Mouse (Mus musculus) mouse trophoblast stem cell (cell line): ENCODE measurements around the gene Rab4a.

Source experiments
- in situ Hi-C, 2 experiments: fragments of 300-500 bp; cut with MseI, MboI; formaldehyde crosslinking; loops; 2 replicates in 1 of 2; 3 replicates in 1 of 2; pipeline ENCODE4 v1.15.1; 2025

Gene Rab4a

GRCm38 (mm10) chr8:123845991-123846390, 40.2 kb downstream of the Rab4a start:
- in situ Hi-C loops: no loop called here

GRCm38 (mm10) chr8:123846509-123846908, 40.7 kb downstream of the Rab4a start:
- in situ Hi-C loops: no loop called here

DNA sequence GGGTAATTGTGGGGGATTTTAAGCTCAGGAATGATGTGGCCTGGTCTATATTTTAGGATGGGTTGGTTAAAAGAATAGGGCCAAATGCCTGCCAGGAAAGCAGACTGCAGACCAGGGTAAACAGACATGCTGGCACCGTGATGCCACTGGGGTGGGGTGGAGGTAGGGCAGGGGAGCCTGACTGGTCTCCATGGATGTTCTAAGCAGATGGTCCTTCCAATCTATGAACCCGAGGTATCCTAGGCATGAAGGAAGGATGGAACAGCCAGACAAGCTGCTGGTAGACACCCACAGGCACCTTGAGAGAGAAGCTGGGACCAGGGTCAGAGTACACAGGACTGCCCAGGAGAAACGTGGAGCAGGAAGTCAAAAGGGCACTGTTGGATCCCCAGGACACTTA, 41.8 kb downstream of the Rab4a start:
- in situ Hi-C loops: no loop called here

- in situ Hi-C loops: no loop called here
Observed at GRCm38 (mm10) chr8:123849352-123849751, 43.6 kb downstream of the Rab4a start.

GRCm38 (mm10) chr8:123851590-123851989, 45.8 kb downstream of the Rab4a start:
- in situ Hi-C loops: no loop called here

DNA sequence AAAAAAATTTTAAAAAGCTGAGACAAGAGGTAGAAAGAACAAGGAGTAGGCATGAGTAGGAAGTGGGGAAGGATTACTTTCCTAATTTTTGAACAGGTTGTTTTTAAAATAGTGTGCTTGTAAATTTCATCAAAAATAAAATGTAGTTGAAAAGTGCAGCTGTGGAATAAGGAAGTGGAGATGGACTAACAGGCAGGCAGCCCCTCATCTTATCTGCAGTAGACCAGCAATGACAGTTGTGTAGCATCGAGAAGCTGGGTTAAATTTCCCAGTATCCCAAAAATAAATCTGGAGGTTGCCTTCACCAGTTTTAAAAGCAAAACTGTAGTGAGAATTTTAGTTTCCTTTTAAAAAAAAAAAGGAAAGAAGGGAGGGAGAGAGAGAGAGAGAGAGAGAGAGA, 48.5 kb downstream of the Rab4a start:
- in situ Hi-C loops: no loop called here

DNA sequence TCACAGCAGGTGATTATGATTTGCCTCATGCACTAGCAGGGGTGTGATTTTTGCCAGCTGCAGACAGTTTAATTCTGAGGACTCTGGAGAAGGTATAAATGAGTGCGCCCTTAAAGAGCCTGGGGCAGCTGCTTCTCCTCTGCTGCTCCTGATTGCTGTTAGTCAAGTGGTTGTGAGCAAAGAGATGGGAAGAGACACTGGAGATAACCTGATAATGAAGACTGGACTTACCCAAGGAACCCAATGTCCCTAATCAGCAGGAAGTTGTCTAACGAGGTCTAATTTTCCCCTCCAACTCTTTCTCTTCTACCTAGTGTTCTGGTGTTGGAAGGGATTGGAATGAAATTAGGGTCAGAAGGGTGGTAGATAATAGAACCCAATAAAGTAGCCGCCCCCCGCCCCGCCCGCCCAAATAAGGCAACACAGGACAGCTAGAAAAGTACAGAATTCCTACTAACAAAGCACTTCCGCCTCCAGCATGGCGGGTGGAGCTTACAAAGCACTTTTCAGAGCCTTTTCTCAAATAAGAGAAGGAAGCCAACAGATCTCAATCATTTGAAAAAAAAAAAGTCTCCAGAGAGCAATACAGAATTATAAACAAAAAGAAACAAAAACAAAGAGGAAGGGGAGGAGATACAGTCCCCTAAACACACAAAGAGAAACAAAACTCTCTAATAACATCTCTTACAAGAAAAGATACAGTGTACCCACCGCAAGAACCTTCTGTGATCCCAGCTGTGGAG, 49.1 kb downstream of the Rab4a start:
- in situ Hi-C loops: no loop called here

- in situ Hi-C loops: no loop called here
Observed at GRCm38 (mm10) chr8:123857361-123857760, 51.6 kb downstream of the Rab4a start.

DNA sequence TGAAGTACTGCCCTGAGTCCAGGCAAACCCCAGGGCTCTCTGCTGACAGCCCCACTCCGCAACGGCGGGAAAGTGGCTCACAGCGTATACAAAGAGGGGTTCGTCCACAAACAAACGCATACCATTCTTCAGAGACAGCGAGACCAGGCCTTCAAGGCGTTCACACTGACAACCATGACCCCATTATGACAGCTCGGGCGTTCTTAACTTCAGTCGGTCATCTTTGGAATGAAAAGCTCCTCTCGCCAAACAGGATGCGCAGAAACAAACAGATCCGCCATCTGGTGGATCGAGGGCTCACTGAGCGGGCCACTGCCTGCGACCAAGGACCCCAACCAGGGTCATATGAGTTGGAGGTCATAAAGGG, 52.8 kb downstream of the Rab4a start:
- in situ Hi-C loops: no loop called here

- in situ Hi-C loops: no loop called here
Observed at GRCm38 (mm10) chr8:123858941-123859647, 53.3 kb downstream of the Rab4a start.

DNA sequence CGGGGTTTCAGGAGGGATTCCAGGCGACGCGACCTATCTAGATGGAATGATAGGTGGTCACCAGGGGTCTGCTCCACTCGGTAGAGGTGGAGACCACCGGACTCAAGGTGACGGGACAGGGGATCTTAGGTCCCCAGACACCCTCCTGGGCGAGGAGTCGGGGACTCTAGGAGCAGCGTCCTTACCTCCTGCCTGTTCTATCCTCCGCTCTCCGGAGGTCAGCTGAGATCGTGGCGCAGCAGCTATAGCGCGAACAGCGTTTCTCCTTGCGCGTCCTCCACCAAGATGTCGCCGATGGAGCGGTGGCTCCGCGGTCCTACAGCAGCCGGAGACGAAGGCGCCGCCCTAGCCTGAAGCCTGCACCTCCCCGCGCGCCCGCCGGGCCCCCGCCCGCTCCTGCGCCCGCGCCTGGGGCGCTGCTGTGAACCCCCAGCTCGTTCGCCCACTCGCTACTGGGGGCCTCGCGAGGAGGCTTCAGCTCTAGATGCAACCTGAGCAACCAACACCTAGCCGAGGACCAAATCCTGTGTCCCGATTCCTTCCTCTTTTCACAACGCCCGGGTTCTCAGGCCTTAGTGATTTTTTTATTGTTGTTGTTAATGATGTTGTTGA, 54.0 kb downstream of the Rab4a start, which contains the start of gene Ccsap:
Ccsap (minus strand) TSS at position 562 of the 612 bp plus-strand sequence.
- in situ Hi-C loops: no loop called here

- in situ Hi-C loops: no loop called here
Observed at GRCm38 (mm10) chr8:123860386-123860785, 54.6 kb downstream of the Rab4a start.

DNA sequence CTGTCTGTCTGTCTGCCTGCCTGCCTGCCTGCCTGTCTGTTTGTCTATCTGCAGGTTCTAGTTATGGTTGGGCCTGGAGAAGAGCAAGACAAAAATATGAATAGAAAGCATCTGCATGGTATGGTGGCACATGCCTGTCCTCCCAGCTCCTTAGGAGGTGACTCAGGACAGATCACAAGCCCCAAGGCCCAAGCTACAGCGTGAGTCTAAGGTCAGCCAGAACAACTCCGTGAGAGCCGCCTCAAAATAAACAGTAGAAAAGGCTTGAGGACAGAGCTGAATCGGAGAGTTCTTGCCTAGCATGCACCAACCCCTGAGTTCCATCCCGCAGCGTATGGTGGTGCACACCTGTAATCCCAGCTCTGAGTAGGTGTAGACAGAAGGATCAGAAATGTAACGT, 60.0 kb downstream of the Rab4a start:
- in situ Hi-C loops: no loop called here

DNA sequence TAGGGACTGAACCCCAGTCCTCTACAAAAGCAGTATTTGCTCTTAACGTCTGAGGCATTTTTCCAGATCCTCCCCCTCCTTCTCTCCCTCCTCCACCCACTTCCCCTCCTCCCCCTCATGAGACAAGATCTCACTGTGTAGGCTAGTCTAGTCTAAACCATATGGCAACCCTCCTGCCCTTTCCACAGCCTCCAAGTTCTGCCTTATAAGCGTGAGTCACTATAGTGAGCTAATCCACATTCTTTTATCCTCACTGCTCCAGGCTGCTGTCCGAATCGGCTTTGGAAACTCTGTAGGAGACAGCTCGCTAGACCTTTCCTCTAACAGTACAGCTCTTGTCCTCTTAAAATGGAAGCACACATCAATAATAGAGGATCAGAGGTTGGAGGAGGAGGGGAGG, 61.2 kb downstream of the Rab4a start:
- in situ Hi-C loops: no loop called here

DNA sequence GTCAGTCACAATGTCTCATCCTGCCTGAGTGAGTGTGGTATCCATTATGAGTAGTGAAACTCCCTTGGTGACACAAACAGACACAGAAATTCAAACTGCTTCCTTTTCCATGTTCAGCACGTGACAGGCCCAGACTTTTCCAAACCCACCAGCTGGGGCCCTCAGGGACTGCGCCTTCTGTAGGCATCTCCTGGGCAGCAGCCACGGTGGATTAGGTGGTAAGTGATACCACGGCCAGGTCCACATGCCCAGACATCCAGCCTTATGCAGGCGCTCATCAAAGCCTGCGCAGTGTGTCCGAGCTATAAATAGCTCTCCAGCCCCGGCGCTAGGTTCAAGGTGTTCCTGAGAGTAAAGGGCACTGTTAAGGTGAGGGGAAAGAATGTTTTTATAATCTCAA, 66.3 kb downstream of the Rab4a start:
- in situ Hi-C loops: no loop called here

DNA sequence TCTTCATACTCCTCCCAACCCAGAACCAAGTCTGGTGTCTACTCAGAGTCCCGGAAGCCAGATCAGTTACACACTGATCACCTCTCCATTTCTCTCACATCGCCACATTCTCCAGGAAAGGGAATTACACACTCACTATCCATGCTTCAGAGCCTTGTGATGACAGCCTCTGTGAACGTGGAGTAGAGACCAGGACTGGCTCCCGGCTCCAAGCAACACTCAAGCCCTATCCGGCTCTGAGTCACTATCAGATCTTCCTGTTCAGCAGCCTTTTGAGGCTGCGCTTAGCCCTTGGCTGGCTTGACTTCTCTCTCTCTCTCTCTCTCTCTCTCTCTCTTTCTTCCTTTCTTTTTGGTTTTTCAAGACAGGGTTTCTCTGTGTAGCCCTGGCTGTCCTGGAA, 67.6 kb downstream of the Rab4a start:
- in situ Hi-C loops: no loop called here

DNA sequence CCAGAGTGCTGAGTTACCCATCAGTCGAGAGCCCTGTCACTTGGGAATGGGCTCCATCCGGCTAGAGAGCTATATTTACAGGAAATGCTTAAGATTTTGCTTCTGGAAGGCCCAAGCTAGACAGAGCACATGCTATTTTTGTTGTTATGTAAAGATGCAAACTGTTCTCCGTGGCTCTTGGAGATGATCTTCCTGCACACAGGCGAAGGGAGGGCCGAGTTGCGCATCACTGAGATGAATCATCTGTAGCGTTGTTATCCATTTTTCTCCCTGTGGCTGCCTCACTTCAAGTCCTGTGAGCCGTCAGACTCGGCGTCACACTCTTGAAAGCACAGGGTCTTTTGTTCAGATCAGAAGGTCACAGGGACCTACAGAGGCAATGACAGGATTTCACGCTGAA, 68.5 kb downstream of the Rab4a start:
- in situ Hi-C loops: no loop called here

DNA sequence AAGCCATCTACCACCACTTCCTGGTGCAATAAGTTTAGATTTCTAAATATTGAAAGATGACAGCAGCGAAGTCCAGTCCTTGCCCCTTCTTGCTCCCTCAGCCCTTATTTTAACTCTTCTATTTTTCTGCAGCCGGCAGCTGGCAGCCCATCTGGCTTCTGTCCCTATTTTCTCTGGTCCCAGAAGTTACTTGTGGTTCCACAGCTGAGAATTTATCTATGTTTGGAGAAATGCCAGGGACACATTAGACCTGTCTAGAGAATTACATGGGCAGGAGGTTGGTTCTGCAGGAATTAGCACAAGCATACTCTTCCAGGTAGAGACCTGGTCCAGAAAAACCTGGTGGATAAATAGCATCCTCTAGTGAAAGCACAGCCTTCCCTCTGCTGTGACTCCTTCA, 72.1 kb downstream of the Rab4a start:
- in situ Hi-C loops: no loop called here

DNA sequence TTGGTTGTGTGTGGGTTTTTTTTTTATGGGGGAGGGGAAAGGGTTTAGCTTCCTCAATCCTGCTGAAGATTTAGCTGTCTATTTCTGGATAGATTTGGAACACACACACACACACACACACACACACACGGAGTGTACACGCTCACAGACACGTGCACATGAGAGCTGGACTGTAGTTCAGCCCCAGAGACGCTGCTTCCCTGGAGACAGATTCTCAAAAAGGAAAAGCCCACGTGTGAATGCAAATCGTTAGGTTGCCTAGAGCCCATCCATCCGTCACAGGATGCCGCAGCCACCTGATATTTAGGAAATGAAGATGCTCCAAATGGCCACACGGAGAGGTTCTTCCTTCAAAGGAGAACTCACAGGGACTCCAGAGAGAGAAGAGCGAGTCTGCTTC, 74.5 kb downstream of the Rab4a start:
- in situ Hi-C loops: no loop called here

- in situ Hi-C loops: no loop called here
Observed at GRCm38 (mm10) chr8:123880821-123881350, 75.1 kb downstream of the Rab4a start.

DNA sequence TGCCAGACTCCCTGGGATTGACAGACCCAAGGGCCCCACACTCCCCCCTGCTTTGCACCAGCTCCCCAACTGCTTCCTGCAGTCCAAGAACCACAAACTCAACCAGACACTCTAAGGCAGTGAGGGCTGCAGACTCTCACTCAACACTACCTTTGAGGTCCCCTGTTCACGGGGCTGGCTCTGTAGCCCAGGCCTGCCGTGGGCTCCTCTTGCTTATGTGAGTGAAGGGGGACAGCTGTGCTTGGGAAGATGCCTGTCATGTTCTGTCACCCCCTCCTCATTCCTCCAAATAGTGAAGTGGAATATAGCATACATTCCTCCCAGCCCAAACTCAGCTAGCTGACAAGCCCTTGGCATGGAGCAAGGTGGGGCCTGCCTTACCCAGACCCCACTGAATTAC, 76.6 kb downstream of the Rab4a start:
- in situ Hi-C loops: no loop called here

DNA sequence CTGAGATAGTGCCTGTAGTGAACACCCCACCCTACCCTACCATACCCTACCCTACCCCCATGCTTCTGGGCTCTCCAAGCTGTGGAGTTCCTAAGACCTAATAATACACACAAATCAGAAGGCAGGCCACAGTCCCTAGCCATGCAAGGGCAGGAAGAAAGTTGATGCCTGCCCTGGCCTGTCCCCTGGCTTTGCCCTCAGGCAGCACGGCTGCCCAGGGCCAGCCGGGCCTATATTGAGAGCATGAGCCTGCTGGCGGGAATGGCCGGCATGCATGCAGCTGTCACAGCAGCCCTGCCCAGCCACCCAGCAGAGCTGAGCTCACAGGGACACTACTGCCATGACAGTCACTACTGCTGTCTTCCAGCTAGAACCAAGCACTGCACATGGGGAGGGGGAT, 77.3 kb downstream of the Rab4a start:
- in situ Hi-C loops: no loop called here
